Mouse (Mus musculus): ENCODE results near the gene Pqbp1.

DNA sequence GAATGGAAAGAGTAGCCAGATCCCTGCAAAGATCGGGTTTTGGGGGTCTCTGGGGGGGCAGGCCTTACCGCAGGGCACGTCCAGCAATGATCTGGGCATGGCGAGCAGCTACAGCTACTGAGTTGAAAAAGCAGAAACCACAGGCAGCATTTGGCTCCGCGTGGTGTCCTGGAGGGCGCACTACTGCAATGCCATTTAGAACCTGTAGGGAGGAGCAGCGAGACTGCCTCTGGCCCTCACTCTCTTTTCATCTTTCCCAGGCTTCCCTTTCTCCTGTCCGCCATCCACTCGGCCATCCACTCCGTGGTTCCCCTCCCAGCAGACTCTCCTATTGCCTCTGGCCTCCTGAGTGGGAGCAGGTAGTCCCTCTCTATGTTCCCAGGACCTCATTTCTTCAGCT is 37.8 kb upstream of the Pqbp1 start:
- no peak for TF ChIP-seq POLR2A (IDR thresholded peaks at IDR 0.05; ENCODE audit: extremely low read depth, insufficient read depth, low read length)
- TF ChIP-seq CTCF (IDR thresholded peaks at IDR 0.05; ENCODE audit: low read depth, low read length), result no peak; the same call in 1 of the 2 replicates

Data from liver, adult 2 months (tissue).